Mouse (Mus musculus) limb, embryonic 11.5 days (tissue): Measurements from ENCODE around the gene Shisal2b. TPM values are rescaled to one million over a fixed set of nuclear protein-coding genes. Genes with fewer than 3 reads are reported as not detected.
"Not testable (repeated sequence)": the region's sequence is repeated elsewhere in the genome, so short reads cannot be mapped to it uniquely, and the experiment has no call there.

Experiments
- ATAC-seq: fragments of 200-750 bp; cut with Nextera tagmentation; 2 replicates; pipeline ENCODE4 v1.8.0; 2017; ENCODE audit warnings: low read depth; ENCODE audit not compliant: insufficient number of reproducible peaks, low FRiP score, low TSS enrichment
- DNase-seq: peaks from one replicate; pipeline ENCODE4 v3.0.0-alpha.2; 2015; ENCODE audit warnings: low spot score
- H3K27ac ChIP-seq: fragments of 300-500 bp; sonication (generic); replicated peaks from 2 replicates; pipeline ENCODE4 v1.5.1; 2014; ENCODE audit warnings: low read depth, mild to moderate bottlenecking, low read length
- H3K27me3 ChIP-seq: fragments of 300-500 bp; sonication (generic); 2 replicates; pipeline ENCODE4 v1.6.1; 2014; ENCODE audit warnings: mild to moderate bottlenecking, low read length, mixed read lengths; ENCODE audit not compliant: control insufficient read depth, insufficient read depth
- H3K36me3 ChIP-seq: fragments of 300-500 bp; sonication (generic); 2 replicates; pipeline ENCODE4 v1.6.1; 2014; ENCODE audit warnings: mild to moderate bottlenecking, low read length, moderate library complexity, mixed read lengths; ENCODE audit not compliant: control insufficient read depth, insufficient read depth
- H3K4me1 ChIP-seq: fragments of 300-500 bp; sonication (generic); 2 replicates; pipeline ENCODE4 v1.6.1; 2014; ENCODE audit warnings: low read length, mixed read lengths; ENCODE audit not compliant: control insufficient read depth, insufficient read depth
- H3K4me2 ChIP-seq: fragments of 300-500 bp; sonication (generic); 2 replicates; pipeline ENCODE4 v1.6.1; 2014; ENCODE audit warnings: low read depth, mild to moderate bottlenecking, moderate library complexity; ENCODE audit not compliant: severe bottlenecking
- H3K4me3 ChIP-seq: fragments of 300-500 bp; sonication (generic); 2 replicates; pipeline ENCODE4 v1.5.1; 2014; ENCODE audit warnings: low read depth, low read length
- H3K9ac ChIP-seq: fragments of 300-500 bp; sonication (generic); 2 replicates; pipeline ENCODE4 v1.6.1; 2014; ENCODE audit warnings: mild to moderate bottlenecking, low read length
- H3K9me3 ChIP-seq: fragments of 300-500 bp; sonication (generic); 2 replicates; pipeline ENCODE4 v1.6.1; 2016; ENCODE audit warnings: low read length; ENCODE audit not compliant: control insufficient read depth
- WGBS: fragments of 180-500 bp; shearing (Covaris S2); extraction: QIAGEN DNeasy Blood & Tissue Kit; methylation state at CpG from one replicate; pipeline ENCODE4 v1.1.7; 2014; 5-methylcytosine and 5-hydroxymethylcytosine counted together
- polyA plus RNA-seq: library from polyadenylated mRNA; unstranded; fragments of >200 nt; fragmentation: Nextera tagmentation; extraction: Ambion mirVana; gene quantifications from 2 replicates; pipeline ENCODE4 v1.2.1, GENCODE M21; 2014

Gene Shisal2b
- not detected in 2 replicates for polyA plus RNA-seq

GRCm38 (mm10) chr13:104863127-104863979 lies at the start of gene Shisal2b:
Gene Shisal2b (minus strand): TSS chr13:104863893.
- ATAC-seq (peak; percentile 71), DNase-seq (peak; percentile 65)
- H3K4me3 ChIP-seq: peak within 1 kb of the TSS; percentile 37
- no peak within 1 kb of the TSS for H3K27ac ChIP-seq
- H3K9ac ChIP-seq: peak within 1 kb of the TSS; percentile 47
- peak within 1 kb of the TSS; percentile 84 for H3K4me2 ChIP-seq
- H3K36me3 ChIP-seq: no peaks in the 10 kb centered on the region
- no peaks in the 10 kb centered on the region for H3K9me3 ChIP-seq
- WGBS: 4% methylated on average over 38 of the region's 38 CpGs
- H3K27me3 ChIP-seq: no peaks in the 10 kb centered on the region
- no peaks in the 10 kb centered on the region for H3K4me1 ChIP-seq

GRCm38 (mm10) chr13:104911626-104912025 lies 47.9 kb upstream of the Shisal2b start:
- H3K27ac ChIP-seq, H3K9ac ChIP-seq, H3K27me3 ChIP-seq, H3K36me3 ChIP-seq, H3K4me1 ChIP-seq, H3K4me2 ChIP-seq, DNase-seq, H3K4me3 ChIP-seq, H3K9me3 ChIP-seq, ATAC-seq: not testable (repeated sequence)
- WGBS: 83% methylated on average over 5 of the region's 5 CpGs

GRCm38 (mm10) chr13:104911006-104911405 lies 47.3 kb upstream of the Shisal2b start:
- not testable (repeated sequence) for H3K36me3 ChIP-seq, H3K9me3 ChIP-seq, DNase-seq, H3K27me3 ChIP-seq, H3K4me3 ChIP-seq, H3K4me2 ChIP-seq, H3K4me1 ChIP-seq, H3K27ac ChIP-seq, ATAC-seq, H3K9ac ChIP-seq
- WGBS: 94% methylated on average over 1 of the region's 1 CpGs

- 81% methylated on average over 7 of the region's 7 CpGs for WGBS
- ATAC-seq: no peak
- no peak overlapping the region for H3K9ac ChIP-seq
These were observed 45.0 kb upstream of the Shisal2b start for GRCm38 (mm10) chr13:104908691-104909090.

GRCm38 (mm10) chr13:104894771-104895170 lies 31.1 kb upstream of the Shisal2b start:
- Histone ChIP-seq H3K27me3 (no peaks in the 10 kb centered on the region), H3K4me3 (no peak overlapping the region), H3K4me1 (no peaks in the 10 kb centered on the region), H3K36me3 (no peaks in the 10 kb centered on the region), H3K9ac (no peak overlapping the region), H3K4me2 (no peak overlapping the region), H3K9me3 (no peaks in the 10 kb centered on the region), H3K27ac (no peak overlapping the region)
- DNase-seq (no peak), ATAC-seq (no peak)
- WGBS: 76% methylated on average over 1 of the region's 1 CpGs

More at GRCm38 (mm10) chr13:104908691-104909090, 45.0 kb upstream of the Shisal2b start:
- H3K4me1 ChIP-seq: no peaks in the 10 kb centered on the region
- no peak overlapping the region for H3K27ac ChIP-seq
- DNase-seq: no peak
- H3K4me2 ChIP-seq: no peak overlapping the region
- no peak overlapping the region for H3K4me3 ChIP-seq
- H3K27me3 ChIP-seq: no peaks in the 10 kb centered on the region
- no peaks in the 10 kb centered on the region for H3K9me3 ChIP-seq
- H3K36me3 ChIP-seq: no peaks in the 10 kb centered on the region

- Histone ChIP-seq H3K27ac (no peak overlapping the region), H3K9ac (no peak overlapping the region), H3K27me3 (no peaks in the 10 kb centered on the region), H3K9me3 (no peaks in the 10 kb centered on the region), H3K36me3 (no peaks in the 10 kb centered on the region), H3K4me1 (no peaks in the 10 kb centered on the region), H3K4me2 (no peak overlapping the region), H3K4me3 (no peak overlapping the region)
- DNase-seq (no peak), ATAC-seq (no peak)
- WGBS: 76% methylated on average over 4 of the region's 4 CpGs
These were observed 28.6 kb upstream of the Shisal2b start for GRCm38 (mm10) chr13:104892337-104892736.

- Histone ChIP-seq H3K4me2 (no peak overlapping the region), H3K4me3 (no peak overlapping the region), H3K36me3 (no peaks in the 10 kb centered on the region), H3K27me3 (no peaks in the 10 kb centered on the region), H3K27ac (no peak overlapping the region), H3K9me3 (no peaks in the 10 kb centered on the region), H3K4me1 (no peaks in the 10 kb centered on the region), H3K9ac (no peak overlapping the region)
- 77% methylated on average over 7 of the region's 8 CpGs for WGBS
- ATAC-seq (no peak), DNase-seq (no peak)
These were observed 22.8 kb upstream of the Shisal2b start for GRCm38 (mm10) chr13:104886308-104887032.

- H3K4me2 ChIP-seq: no peak overlapping the region
- no peak overlapping the region for H3K9ac ChIP-seq
- H3K27me3 ChIP-seq: no peaks in the 10 kb centered on the region
- H3K9me3 ChIP-seq: no peaks in the 10 kb centered on the region
- H3K27ac ChIP-seq: no peak overlapping the region
- DNase-seq (no peak), ATAC-seq (0 out of 2 replicates have a peak, but pooled peaks have one; percentile 31)
- WGBS: 24% methylated on average over 16 of the region's 16 CpGs
- no peak overlapping the region for H3K4me3 ChIP-seq
- H3K36me3 ChIP-seq: no peaks in the 10 kb centered on the region
- no peaks in the 10 kb centered on the region for H3K4me1 ChIP-seq
These were observed 20.0 kb upstream of the Shisal2b start for GRCm38 (mm10) chr13:104883566-104884249.
